Mouse (Mus musculus) liver, embryonic 14.5 days (tissue): Measurements from ENCODE around the gene Ergic2. TPM values are rescaled to one million over a fixed set of nuclear protein-coding genes. Genes with fewer than 3 reads are reported as not detected.

Source experiments
- ATAC-seq: fragments of 200-750 bp; cut with Nextera tagmentation; 2 replicates; pipeline ENCODE4 v1.8.0; 2017; ENCODE audit warnings: moderate number of reproducible peaks, mild to moderate bottlenecking, moderate library complexity; ENCODE audit not compliant: insufficient read depth
- DNase-seq, 3 experiments: peaks; one replicate each; pipeline ENCODE4 v3.0.0-alpha.2; 2012 to 2013; ENCODE audit warnings: low read depth in 3 of 3, low spot score in 3 of 3
- H3K27ac ChIP-seq: fragments of 300-500 bp; sonication (generic); 2 replicates; pipeline ENCODE4 v1.5.1; 2014; ENCODE audit warnings: moderate library complexity, mild to moderate bottlenecking, control low read depth, inconsistent platforms
- H3K27me3 ChIP-seq: fragments of 300-500 bp; sonication (generic); 2 replicates; pipeline ENCODE4 v1.6.1; 2014; ENCODE audit warnings: mild to moderate bottlenecking, low read length, moderate library complexity; ENCODE audit not compliant: control insufficient read depth, insufficient read depth
- H3K36me3 ChIP-seq: fragments of 300-500 bp; sonication (generic); replicated peaks from 2 replicates; pipeline ENCODE4 v1.6.1; 2014; ENCODE audit warnings: low read depth; ENCODE audit not compliant: control insufficient read depth, insufficient read depth
- H3K4me1 ChIP-seq, 2 experiments: fragments of 200-500 bp in 1 of 2; fragments of 300-500 bp in 1 of 2; sonication (generic) in 1 of 2; replicated peaks; 2 replicates each; pipeline ENCODE4 v1.6.1; 2012 to 2014; ENCODE audit warnings: antibody characterized with exemption in 1 of 2, inconsistent platforms in 1 of 2, low read length in 1 of 2; ENCODE audit not compliant: control insufficient read depth in 2 of 2, insufficient read depth in 2 of 2
- H3K4me2 ChIP-seq: fragments of 300-500 bp; sonication (generic); 2 replicates; pipeline ENCODE4 v1.6.1; 2014; ENCODE audit warnings: low read depth, mild to moderate bottlenecking, control low read depth, moderate library complexity
- H3K4me3 ChIP-seq, 2 experiments: fragments of 200-500 bp in 1 of 2; fragments of 300-500 bp in 1 of 2; sonication (generic) in 1 of 2; 2 replicates each; pipeline ENCODE4 v1.5.1; 2012 to 2014; ENCODE audit warnings: low read depth in 2 of 2, low read length in 2 of 2, mild to moderate bottlenecking in 2 of 2, control low read depth in 1 of 2, inconsistent platforms in 1 of 2, moderate library complexity in 1 of 2; ENCODE audit not compliant: insufficient read depth in 1 of 2
- H3K9ac ChIP-seq: fragments of 300-500 bp; sonication (generic); replicated peaks from 2 replicates; pipeline ENCODE4 v1.6.1; 2014; ENCODE audit warnings: mild to moderate bottlenecking, control low read depth, moderate library complexity
- H3K9me3 ChIP-seq: fragments of 300-500 bp; sonication (generic); 2 replicates; pipeline ENCODE4 v1.6.1; 2016; ENCODE audit warnings: low read length, mixed read lengths; ENCODE audit not compliant: control insufficient read depth
- CTCF ChIP-seq: IDR thresholded peaks from 2 replicates; pipeline ENCODE4 v1.5.1; 2016; ENCODE audit warnings: antibody characterized with exemption, low read depth, control low read depth
- EP300 ChIP-seq: IDR thresholded peaks from 2 replicates; pipeline ENCODE4 v1.6.1; 2016; ENCODE audit warnings: antibody characterized with exemption, low read depth
- WGBS: fragments of 180-500 bp; shearing (Covaris S2); extraction: QIAGEN DNeasy Blood & Tissue Kit; methylation state at CpG from one replicate; pipeline ENCODE4 v1.1.7; 2014; ENCODE audit not compliant: insufficient replicate concordance; 5-methylcytosine and 5-hydroxymethylcytosine counted together
- polyA plus RNA-seq, 2 experiments: library from polyadenylated mRNA; depleted of rRNA in 1 of 2; stranded (reverse) in 1 of 2; unstranded in 1 of 2; fragments of >200 nt; fragmentation: Nextera tagmentation in 1 of 2; extraction: Ambion mirVana in 1 of 2; gene quantifications; 2 replicates each; pipeline versions ENCODE4 v1.2.1 to v1.2.3; 2012 to 2014

Gene Ergic2
- polyA plus RNA-seq, 2 experiments: 36.1 to 104 TPM

GRCm38 (mm10) chr6:148234105-148234828, 22.1 kb upstream of the Ergic2 start:
- H3K27ac ChIP-seq: no peak overlapping the region

GRCm38 (mm10) chr6:148227542-148227941, 15.4 kb upstream of the Ergic2 start:
- TF ChIP-seq CTCF: no peak
- TF ChIP-seq EP300: no peak
- Histone ChIP-seq H3K4me2 (no peak overlapping the region), H3K36me3 (no peaks in the 10 kb centered on the region), H3K9me3 (no peaks in the 10 kb centered on the region), H3K27ac (no peak overlapping the region), H3K4me1 (no peaks in the 10 kb centered on the region), H3K27me3 (no peaks in the 10 kb centered on the region), H3K9ac (no peak overlapping the region), H3K4me3 (no peak overlapping the region)
- DNase-seq: no peak
- WGBS: 35% methylated on average over 3 of the region's 3 CpGs
- no peak for ATAC-seq

More at GRCm38 (mm10) chr6:148234105-148234828, 22.1 kb upstream of the Ergic2 start:
- no peaks in the 10 kb centered on the region for H3K9me3 ChIP-seq
- H3K27me3 ChIP-seq: no peaks in the 10 kb centered on the region
- H3K4me1 ChIP-seq: no peaks in the 10 kb centered on the region
- DNase-seq (no peak), ATAC-seq (no peak)
- no peak overlapping the region for H3K9ac ChIP-seq
- H3K4me3 ChIP-seq: no peak overlapping the region
- WGBS: 57% methylated on average over 3 of the region's 3 CpGs
- H3K36me3 ChIP-seq: no peaks in the 10 kb centered on the region
- TF ChIP-seq EP300 (no peak), CTCF (no peak)
- no peak overlapping the region for H3K4me2 ChIP-seq

- TF ChIP-seq EP300 (no peak), CTCF (no peak)
- WGBS: 65% methylated on average over 2 of the region's 2 CpGs
- DNase-seq: no peak
- peaks cover 0 to 9% of the 10 kb centered on the region in 2 experiments; a peak in 1 of 4 replicates for H3K4me1 ChIP-seq
- ATAC-seq: no peak
- H3K36me3 ChIP-seq: no peaks in the 10 kb centered on the region
- no peak overlapping the region for H3K4me2 ChIP-seq
- H3K27ac ChIP-seq: no peak overlapping the region
- H3K9ac ChIP-seq: no peak overlapping the region
- H3K4me3 ChIP-seq: no peak overlapping the region
- no peaks in the 10 kb centered on the region for H3K9me3 ChIP-seq
- H3K27me3 ChIP-seq: no peaks in the 10 kb centered on the region
Observed at GRCm38 (mm10) chr6:148222686-148223085, 10.5 kb upstream of the Ergic2 start.

- no peaks in the 10 kb centered on the region for H3K36me3 ChIP-seq
- H3K27me3 ChIP-seq: no peaks in the 10 kb centered on the region
- 27% methylated on average over 2 of the region's 2 CpGs for WGBS
- no peak overlapping the region for H3K27ac ChIP-seq
- no peak overlapping the region for H3K4me2 ChIP-seq
- H3K9ac ChIP-seq: no peak overlapping the region
- H3K9me3 ChIP-seq: no peaks in the 10 kb centered on the region
- DNase-seq (no peak), ATAC-seq (peak; percentile 56)
- no peak for TF ChIP-seq CTCF
- no peak for TF ChIP-seq EP300
- peaks cover 0 to 9% of the 10 kb centered on the region in 2 experiments; a peak in 1 of 4 replicates for H3K4me1 ChIP-seq
- no peak overlapping the region for H3K4me3 ChIP-seq
Observed at GRCm38 (mm10) chr6:148218235-148219076, 6.3 kb upstream of the Ergic2 start.

GRCm38 (mm10) chr6:148216752-148217151, 4.6 kb upstream of the Ergic2 start:
- Histone ChIP-seq H3K36me3 (no peaks in the 10 kb centered on the region), H3K27ac (no peak overlapping the region), H3K27me3 (no peaks in the 10 kb centered on the region), H3K4me2 (no peak overlapping the region), H3K4me1 (peaks cover 0 to 12% of the 10 kb centered on the region in 2 experiments; a peak in 2 of 4 replicates), H3K9ac (no peak overlapping the region), H3K9me3 (no peaks in the 10 kb centered on the region), H3K4me3 (no peak overlapping the region)
- WGBS: 71% methylated on average over 4 of the region's 4 CpGs
- TF ChIP-seq EP300 (no peak), CTCF (no peak)
- no peak for DNase-seq
- no peak for ATAC-seq
